Mouse (Mus musculus) lung, postnatal 0 days (tissue): ENCODE measurements at regions not wholly inside any gene's neighbourhood (a gene's known extent, or its start where the extent isn't known, plus 50 kb on each side); places are given as distances from the start of the nearest gene placed in this dataset.

ENCODE experiments used
- CTCF ChIP-seq: IDR thresholded peaks from 2 replicates; pipeline ENCODE4 v1.5.1; 2016; ENCODE audit warnings: antibody characterized with exemption, mild to moderate bottlenecking
- EP300 ChIP-seq: IDR thresholded peaks from 2 replicates; pipeline ENCODE4 v1.6.1; 2016; ENCODE audit warnings: antibody characterized with exemption, mild to moderate bottlenecking, control low read depth

DNA sequence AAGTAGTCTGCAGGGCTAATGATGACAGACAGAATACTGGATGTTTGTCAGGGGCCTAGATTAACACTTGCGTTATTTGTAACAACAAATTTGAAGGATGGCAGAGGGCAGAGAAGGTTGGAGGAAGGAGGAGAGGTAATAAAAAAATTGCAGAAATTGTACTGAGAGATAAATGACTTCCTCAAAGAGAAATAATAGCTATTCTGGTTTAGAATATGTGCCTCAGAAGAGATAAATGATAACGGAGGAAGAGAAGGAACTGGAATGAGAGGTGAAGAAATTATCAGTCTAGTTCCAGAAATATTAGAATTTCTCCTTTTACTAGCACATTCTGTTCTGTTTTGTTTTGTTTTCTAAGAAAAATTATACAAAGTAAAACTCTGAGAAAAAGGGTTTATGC lies 393.1 kb downstream of the Slco6d1 start:
- TF ChIP-seq CTCF, result no peak
- no peak for TF ChIP-seq EP300
